Mouse (Mus musculus) CH12.LX (cell line): Measurements from ENCODE around the gene Gm20388. TPM values are rescaled to one million over a fixed set of nuclear protein-coding genes. Genes with fewer than 3 reads are reported as not detected.

Source experiments
- DNase-seq: peaks from one replicate; pipeline ENCODE4 v3.0.0-alpha.2; 2013; ENCODE audit errors: extremely low read depth
- H3K27ac ChIP-seq: 2 replicates; pipeline ENCODE4 v1.5.1; 2012; ENCODE audit warnings: low read depth, mild to moderate bottlenecking, control low read depth, moderate library complexity; ENCODE audit not compliant: insufficient read depth
- H3K27me3 ChIP-seq: replicated peaks from 2 replicates; pipeline ENCODE3; 2012; ENCODE audit warnings: inconsistent platforms
- H3K36me3 ChIP-seq, 2 experiments: replicated peaks in 1 of 2; 2 replicates each; pipeline versions ENCODE3 to v1.6.1; 2012; ENCODE audit warnings: inconsistent platforms in 1 of 2, low read length in 1 of 2, mild to moderate bottlenecking in 1 of 2, mixed read lengths in 1 of 2, moderate library complexity in 1 of 2; ENCODE audit not compliant: control insufficient read depth in 1 of 2, insufficient read depth in 1 of 2
- H3K4me1 ChIP-seq, 2 experiments: 2 replicates each; pipeline ENCODE4 v1.6.1; 2012; ENCODE audit warnings: inconsistent platforms in 1 of 2, moderate library complexity in 1 of 2; ENCODE audit not compliant: insufficient read depth in 2 of 2, control insufficient read depth in 1 of 2
- H3K4me2 ChIP-seq: 2 replicates; pipeline ENCODE4 v1.6.1; 2012; ENCODE audit warnings: low read depth, mild to moderate bottlenecking, control low read depth; ENCODE audit not compliant: poor library complexity, insufficient read depth, severe bottlenecking
- H3K4me3 ChIP-seq, 3 experiments: fragments of 150-350 bp in 1 of 3; sonication (generic) in 1 of 3; replicated peaks in 1 of 3; 2 replicates each; pipeline versions ENCODE3 to v1.5.1; 2011 to 2012; ENCODE audit warnings: low read depth in 2 of 3, low read length in 2 of 3, mild to moderate bottlenecking in 2 of 3, moderate library complexity in 2 of 3, control low read depth in 1 of 3, improper control_type of control experiment in 1 of 3, inconsistent platforms in 1 of 3, mixed read lengths in 1 of 3; ENCODE audit not compliant: poor library complexity in 1 of 3
- H3K79me2 ChIP-seq: replicated peaks from 2 replicates; pipeline ENCODE4 v1.6.1; 2012; ENCODE audit warnings: mild to moderate bottlenecking, moderate library complexity; ENCODE audit not compliant: control insufficient read depth, poor library complexity, insufficient read depth, severe bottlenecking; ENCODE audit errors: extremely low read depth
- H3K9ac ChIP-seq: 2 replicates; pipeline ENCODE4 v1.6.1; 2012; ENCODE audit warnings: low read depth, mild to moderate bottlenecking, control low read depth, moderate library complexity; ENCODE audit not compliant: insufficient read depth
- H3K9me3 ChIP-seq: replicated peaks from 2 replicates; pipeline ENCODE3; 2012; ENCODE audit warnings: low read length, inconsistent platforms, mixed read lengths
- BHLHE40 ChIP-seq: IDR thresholded peaks from 2 replicates; pipeline ENCODE4 v1.6.1; 2011; ENCODE audit warnings: mild to moderate bottlenecking, low read depth, low read length, improper control_type of control experiment
- HCFC1 ChIP-seq: IDR thresholded peaks from 2 replicates; pipeline ENCODE4 v1.6.1; 2012; ENCODE audit warnings: low read depth, mild to moderate bottlenecking, inconsistent platforms, low read length, improper control_type of control experiment
- JUND ChIP-seq: conservative IDR thresholded peaks from 2 replicates; pipeline ENCODE4 v1.6.1; 2011; ENCODE audit warnings: low read depth, low read length, improper control_type of control experiment
- KAT2A ChIP-seq: IDR thresholded peaks from 2 replicates; pipeline ENCODE4 v1.6.1; 2012; ENCODE audit warnings: low read length, improper control_type of control experiment, inconsistent platforms; ENCODE audit not compliant: insufficient replicate concordance
- MEF2A ChIP-seq: IDR thresholded peaks from 2 replicates; pipeline ENCODE4 v1.6.1; 2014; ENCODE audit warnings: low read depth, mild to moderate bottlenecking, inconsistent platforms, low read length, improper control_type of control experiment, borderline replicate concordance
- MYC ChIP-seq: IDR thresholded peaks from 2 replicates; pipeline ENCODE4 v1.6.1; 2011; ENCODE audit warnings: low read depth, mild to moderate bottlenecking, improper control_type of control experiment, low read length
- NRF1 ChIP-seq: IDR thresholded peaks from 2 replicates; pipeline ENCODE4 v1.6.1; 2014; ENCODE audit warnings: low read depth, mild to moderate bottlenecking, inconsistent platforms, low read length, improper control_type of control experiment, moderate library complexity
- PAX5 ChIP-seq: IDR thresholded peaks from 2 replicates; pipeline ENCODE4 v1.6.1; 2012; ENCODE audit warnings: low read length, inconsistent platforms, mixed read lengths
- POLR2A ChIP-seq: IDR thresholded peaks from 2 replicates; pipeline ENCODE4 v1.6.1; 2011; ENCODE audit warnings: low read depth, mild to moderate bottlenecking, improper control_type of control experiment, low read length
- POLR2AphosphoS2 ChIP-seq: IDR thresholded peaks from 2 replicates; pipeline ENCODE4 v1.6.1; 2011; ENCODE audit warnings: low read depth, low read length, improper control_type of control experiment
- RCOR1 ChIP-seq: conservative IDR thresholded peaks from 2 replicates; pipeline ENCODE4 v1.6.1; 2012; ENCODE audit warnings: low read depth, mild to moderate bottlenecking, inconsistent platforms, low read length, improper control_type of control experiment
- TBP ChIP-seq: conservative IDR thresholded peaks from 2 replicates; pipeline ENCODE4 v1.6.1; 2011; ENCODE audit warnings: low read depth, low read length, improper control_type of control experiment
- TCF12 ChIP-seq: IDR thresholded peaks from 2 replicates; pipeline ENCODE4 v1.6.1; 2014; ENCODE audit warnings: low read depth, mild to moderate bottlenecking, inconsistent platforms, low read length, improper control_type of control experiment
- UBTF ChIP-seq: IDR thresholded peaks from 2 replicates; pipeline ENCODE4 v1.6.1; 2012; ENCODE audit warnings: low read depth, mild to moderate bottlenecking, inconsistent platforms, low read length, improper control_type of control experiment, moderate library complexity
- ZMIZ1 ChIP-seq: IDR thresholded peaks from 2 replicates; pipeline ENCODE4 v1.6.1; 2012; ENCODE audit warnings: low read depth, mild to moderate bottlenecking, inconsistent platforms, low read length, improper control_type of control experiment
- dilution Hi-C: fragments of 300-500 bp; cut with MboI; formaldehyde crosslinking; loops from 2 replicates; pipeline ENCODE4 v1.14.3; 2020; ENCODE audit warnings: low sequenced_read_pairs; ENCODE audit not compliant: extremely low pct_unique_long_range_greater_than_20kb, extremely low pct_ligation_motif_present
- in situ Hi-C: fragments of 300-500 bp; cut with MboI; formaldehyde crosslinking; loops from 3 replicates; pipeline ENCODE4 v1.14.3; 2019; ENCODE audit warnings: low sequenced_read_pairs, low pct_ligation_motif_present, low pct_unique_long_range_greater_than_20kb, mixed read lengths
- polyA plus RNA-seq: library from polyadenylated mRNA; unstranded; fragments of >175 nt; gene quantifications from 2 replicates; pipeline ENCODE4 v1.2.1, GENCODE M21; 2012; ENCODE audit warnings: low read depth; ENCODE audit not compliant: insufficient read length
- total RNA-seq, 2 experiments: library from RNA; depleted of rRNA; stranded (reverse); fragments of 300-350 nt in 1 of 2; fragments of >200 nt in 1 of 2; gene quantifications; 2 replicates each; pipeline ENCODE4 v1.2.3; 2012 to 2014

The Gm20388 gene
- total and polyA plus RNA-seq, 3 experiments = 14.8 to 26.3 (median 22.2) TPM

DNA sequence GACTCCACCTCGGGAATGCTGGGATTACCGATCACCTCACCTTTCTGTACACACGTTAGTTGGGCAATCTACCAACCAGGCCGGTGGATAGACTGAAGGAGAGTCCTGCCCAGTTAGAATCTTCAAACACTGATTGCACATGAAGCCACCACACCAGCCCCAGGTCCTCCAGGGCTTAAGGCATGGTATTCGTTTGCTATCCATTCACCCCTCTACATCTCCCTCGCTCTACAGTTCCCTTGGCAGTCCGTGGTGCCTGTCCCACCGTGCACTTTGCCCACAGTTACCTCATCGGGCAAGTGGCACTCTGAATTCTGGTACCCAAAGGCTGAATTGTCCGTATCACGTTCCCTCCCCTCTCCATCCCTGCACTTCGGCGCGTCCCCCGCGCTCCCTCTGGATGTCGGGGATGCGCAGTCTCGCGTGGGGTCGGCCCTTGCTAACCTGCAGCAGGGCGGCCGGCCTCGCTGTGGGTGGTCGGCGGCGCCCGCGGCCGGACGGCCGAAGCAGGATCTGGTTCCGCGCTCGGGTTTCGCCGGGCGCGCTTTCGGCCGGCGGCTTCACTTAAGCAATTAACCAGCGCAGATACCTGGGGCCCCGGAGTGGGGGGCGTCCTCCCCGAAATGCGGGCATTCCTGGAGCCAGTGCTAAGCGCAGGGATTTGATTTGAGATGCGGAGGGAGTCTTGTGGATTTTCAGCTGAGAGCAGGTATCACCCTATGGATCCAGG lies 1169.9 kb downstream of the Gm20388 start:
- H3K27me3 ChIP-seq = peaks cover 67% of the 10 kb centered on the region
- DNase-seq = no peak
- H3K79me2 ChIP-seq = no peaks in the 10 kb centered on the region
- TF ChIP-seq PAX5 = no peak
- no peak for TF ChIP-seq KAT2A
- no peak for TF ChIP-seq POLR2AphosphoS2
- no peak for TF ChIP-seq TBP
- in situ Hi-C loops = no loop called here
- dilution Hi-C loops = no loop called here
- no peak overlapping the region for H3K27ac ChIP-seq
- H3K4me3 ChIP-seq = no peak overlapping the region
- H3K9ac ChIP-seq = no peak overlapping the region
- H3K4me1 ChIP-seq = no peaks in the 10 kb centered on the region
- no peaks in the 10 kb centered on the region for H3K36me3 ChIP-seq
- H3K9me3 ChIP-seq = peaks cover 29% of the 10 kb centered on the region
- H3K4me2 ChIP-seq = no peak overlapping the region

DNA sequence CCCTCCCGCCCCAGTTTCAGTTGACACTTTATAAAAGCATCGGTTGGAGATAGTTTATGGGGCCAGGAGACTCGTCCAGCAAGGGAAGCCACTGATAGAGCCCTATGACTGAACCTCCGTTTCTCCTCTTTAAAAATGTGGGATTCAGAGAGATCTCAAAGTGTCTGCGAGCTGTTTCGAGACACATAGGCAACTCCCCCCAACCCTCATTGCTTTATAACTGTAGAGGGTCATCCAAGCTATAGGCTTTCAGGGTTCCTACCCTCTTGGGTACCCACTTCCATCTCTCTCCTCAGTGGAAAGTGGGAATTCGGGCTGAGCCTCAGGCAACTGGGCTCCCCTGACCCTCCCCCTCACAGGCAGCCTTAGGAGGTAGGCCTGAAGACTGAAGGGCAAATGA lies 1170.8 kb downstream of the Gm20388 start:
- Histone ChIP-seq H3K36me3 (no peaks in the 10 kb centered on the region), H3K27me3 (peaks cover 66% of the 10 kb centered on the region), H3K4me3 (no peak overlapping the region), H3K79me2 (no peaks in the 10 kb centered on the region), H3K4me1 (no peaks in the 10 kb centered on the region), H3K9me3 (peaks cover 29% of the 10 kb centered on the region), H3K9ac (no peak overlapping the region), H3K4me2 (no peak overlapping the region), H3K27ac (no peak overlapping the region)
- in situ Hi-C loops (no loop called here), dilution Hi-C loops (no loop called here)
- no peak for DNase-seq
- TF ChIP-seq NRF1 = no peak
- TF ChIP-seq POLR2A = no peak
- TF ChIP-seq ZMIZ1 = no peak
- TF ChIP-seq MEF2A = no peak
- TF ChIP-seq HCFC1 = no peak
- no peak for TF ChIP-seq JUND
- TF ChIP-seq UBTF = no peak
- no peak for TF ChIP-seq KAT2A
- no peak for TF ChIP-seq RCOR1
- no peak for TF ChIP-seq TCF12
- no peak for TF ChIP-seq MYC
- TF ChIP-seq BHLHE40 = no peak
